Mouse (Mus musculus): Measurements from ENCODE around the gene Bex1.
A peak's percentile ranks its signal among the peaks of the same experiment; 100 is the strongest.
"Not testable (repeated sequence)": the region's sequence is repeated elsewhere in the genome, so short reads cannot be mapped to it uniquely, and the experiment has no call there.

The Bex1 gene

GRCm38 (mm10) chrX:136214729-136215677 is at the start of gene Bex1, which contains the start of gene Tceal7:
TSS of gene Bex1 (minus strand) at chrX:136215513.
TSS of gene Tceal7 (plus strand) at chrX:136214779.
- DNase-seq, result not testable (repeated sequence)

- peak; percentile 16 for DNase-seq
Observed at GRCm38 (mm10) chrX:136252023-136252729, 36.9 kb upstream of the Bex1 start.

GRCm38 (mm10) chrX:136249671-136250070 is 34.4 kb upstream of the Bex1 start:
- no peak for DNase-seq

- DNase-seq, result no peak
Observed at GRCm38 (mm10) chrX:136248811-136249210, 33.5 kb upstream of the Bex1 start.

GRCm38 (mm10) chrX:136245521-136246071 is 30.3 kb upstream of the Bex1 start:
- peak; percentile 37 for DNase-seq

- peak; percentile 86 for DNase-seq
Observed at GRCm38 (mm10) chrX:136244574-136245229, 29.4 kb upstream of the Bex1 start, which contains the start of gene Tceal9. TSS of gene Tceal9 (plus strand) at chrX:136245079.

- no peak for DNase-seq
Observed at GRCm38 (mm10) chrX:136243181-136243580, 27.9 kb upstream of the Bex1 start.

- DNase-seq, result peak; percentile 30
Observed at GRCm38 (mm10) chrX:136238118-136238517, 22.8 kb upstream of the Bex1 start.

- no peak for DNase-seq
Observed at GRCm38 (mm10) chrX:136227768-136228167, 12.5 kb upstream of the Bex1 start.

- no peak for DNase-seq
Observed at GRCm38 (mm10) chrX:136223714-136224113, 8.4 kb upstream of the Bex1 start.

GRCm38 (mm10) chrX:136216303-136216702 is 990 bp upstream of the Bex1 start:
- no peak for DNase-seq

- DNase-seq, result no peak
Observed at GRCm38 (mm10) chrX:136213396-136213795, 1.9 kb downstream of the Bex1 start.

- no peak for DNase-seq
Observed at GRCm38 (mm10) chrX:136204406-136204805, 10.9 kb downstream of the Bex1 start.

- DNase-seq, result no peak
Observed at GRCm38 (mm10) chrX:136203664-136204066, 11.6 kb downstream of the Bex1 start, which contains the start of gene Tceal5. TSS of gene Tceal5 (minus strand) at chrX:136203876.

- DNase-seq, result no peak
Observed at GRCm38 (mm10) chrX:136203257-136203656, 12.1 kb downstream of the Bex1 start.

GRCm38 (mm10) chrX:136196873-136197272 is 18.4 kb downstream of the Bex1 start:
- DNase-seq, result peak; percentile 60

- DNase-seq, result no peak
Observed at GRCm38 (mm10) chrX:136195193-136195944, 19.9 kb downstream of the Bex1 start.

GRCm38 (mm10) chrX:136183107-136183506 is 32.2 kb downstream of the Bex1 start:
- DNase-seq, result no peak

- DNase-seq, result no peak
Observed at GRCm38 (mm10) chrX:136180897-136181553, 34.3 kb downstream of the Bex1 start.

GRCm38 (mm10) chrX:136172786-136173185 is 42.5 kb downstream of the Bex1 start:
- no peak for DNase-seq

- peak; percentile 83 for DNase-seq
Observed at GRCm38 (mm10) chrX:136172118-136172551, 43.2 kb downstream of the Bex1 start, which contains the start of gene Tceal8. TSS of gene Tceal8 (minus strand) at chrX:136172342.
